Mouse (Mus musculus) forebrain, embryonic 16.5 days (tissue): Measurements from ENCODE around the gene Blvra. TPM values are rescaled to one million over a fixed set of nuclear protein-coding genes. Genes with fewer than 3 reads are reported as not detected.

ENCODE experiments used
- ATAC-seq: fragments of 200-750 bp; cut with Nextera tagmentation; 2 replicates; pipeline ENCODE4 v1.8.0; 2017; ENCODE audit warnings: mild to moderate bottlenecking, moderate library complexity
- H3K27ac ChIP-seq: fragments of 300-500 bp; sonication (generic); 2 replicates; pipeline ENCODE4 v1.5.1; 2014; ENCODE audit warnings: low read length, control low read depth
- H3K27me3 ChIP-seq: fragments of 300-500 bp; sonication (generic); replicated peaks from 2 replicates; pipeline ENCODE4 v1.6.1; 2014; ENCODE audit warnings: low read length; ENCODE audit not compliant: control insufficient read depth, insufficient read depth
- H3K36me3 ChIP-seq: fragments of 300-500 bp; sonication (generic); 2 replicates; pipeline ENCODE4 v1.6.1; 2014; ENCODE audit not compliant: control insufficient read depth, insufficient read depth
- H3K4me1 ChIP-seq: fragments of 300-500 bp; sonication (generic); replicated peaks from 2 replicates; pipeline ENCODE4 v1.6.1; 2014; ENCODE audit warnings: low read length; ENCODE audit not compliant: control insufficient read depth, insufficient read depth
- H3K4me2 ChIP-seq: fragments of 300-500 bp; sonication (generic); 2 replicates; pipeline ENCODE4 v1.6.1; 2014; ENCODE audit warnings: mild to moderate bottlenecking, low read length, control low read depth
- H3K4me3 ChIP-seq: fragments of 300-500 bp; sonication (generic); replicated peaks from 2 replicates; pipeline ENCODE4 v1.5.1; 2014; ENCODE audit warnings: mild to moderate bottlenecking, low read length, control low read depth
- H3K9ac ChIP-seq: fragments of 300-500 bp; sonication (generic); replicated peaks from 2 replicates; pipeline ENCODE4 v1.6.1; 2014; ENCODE audit warnings: low read depth, low read length, control low read depth
- H3K9me3 ChIP-seq: fragments of 300-500 bp; sonication (generic); 2 replicates; pipeline ENCODE4 v1.6.1; 2016; ENCODE audit warnings: low read length; ENCODE audit not compliant: control insufficient read depth
- WGBS: fragments of 180-500 bp; shearing (Covaris S2); extraction: QIAGEN DNeasy Blood & Tissue Kit; methylation state at CpG from one replicate; pipeline ENCODE4 v1.1.7; 2014; 5-methylcytosine and 5-hydroxymethylcytosine counted together
- microRNA-seq: library from miRNA; unstranded; fragments of <30 nt; microRNA quantifications from one replicate; pipeline ENCODE4, GENCODE M21; 2017
- polyA plus RNA-seq: library from polyadenylated mRNA; unstranded; fragments of >200 nt; fragmentation: Nextera tagmentation; extraction: Ambion mirVana; gene quantifications from 2 replicates; pipeline ENCODE4 v1.2.1, GENCODE M21; 2015

Blvra gene
- polyA plus RNA-seq, 1 experiment from 2014 or later, result 31.0 TPM

- peak overlapping the region; percentile 62; the same call in 1 of the 2 replicates for H3K9ac ChIP-seq
- H3K27ac ChIP-seq, result no peak overlapping the region
- no peaks in the 10 kb centered on the region for H3K9me3 ChIP-seq
- WGBS, result 91% methylated on average over 10 of the region's 10 CpGs
- no peaks in the 10 kb centered on the region for H3K36me3 ChIP-seq
- H3K4me1 ChIP-seq, result peaks cover 19% of the 10 kb centered on the region
- peak overlapping the region; percentile 69 for H3K4me2 ChIP-seq
- ATAC-seq, result no peak
- H3K27me3 ChIP-seq, result no peaks in the 10 kb centered on the region
- H3K4me3 ChIP-seq, result no peak overlapping the region
Observed at GRCm38 (mm10) chr2:127142031-127142430, 71.6 kb downstream of the Blvra start.

GRCm38 (mm10) chr2:127142577-127143157, 72.2 kb downstream of the Blvra start:
- H3K4me2 ChIP-seq, result peak overlapping the region; percentile 69
- H3K4me1 ChIP-seq, result peaks cover 18% of the 10 kb centered on the region
- peak overlapping the region; percentile 62 for H3K9ac ChIP-seq
- H3K9me3 ChIP-seq, result no peaks in the 10 kb centered on the region
- ATAC-seq, result peak; percentile 32; the same call in 1 of the 2 replicates
- no peaks in the 10 kb centered on the region for H3K36me3 ChIP-seq
- H3K27me3 ChIP-seq, result no peaks in the 10 kb centered on the region
- 15% methylated on average over 6 of the region's 6 CpGs for WGBS
- H3K27ac ChIP-seq, result no peak overlapping the region
- peak overlapping the region; percentile 55 for H3K4me3 ChIP-seq

GRCm38 (mm10) chr2:127143158-127144063, 72.9 kb downstream of the Blvra start, which contains the start of gene Itpripl1:
TSS of gene Itpripl1 (minus strand) at chr2:127143442.
- H3K36me3 ChIP-seq, result no peaks in the 10 kb centered on the region
- H3K4me3 ChIP-seq, result peak within 1 kb of the TSS; percentile 55
- no peaks in the 10 kb centered on the region for H3K9me3 ChIP-seq
- H3K4me2 ChIP-seq, result peak within 1 kb of the TSS; percentile 69
- H3K4me1 ChIP-seq, result peaks cover 16% of the 10 kb centered on the region
- H3K9ac ChIP-seq, result peak within 1 kb of the TSS; percentile 62
- WGBS, result 3% methylated on average over 31 of the region's 31 CpGs
- H3K27me3 ChIP-seq, result no peaks in the 10 kb centered on the region
- peak; percentile 93 for ATAC-seq
- H3K27ac ChIP-seq, result no peak within 1 kb of the TSS

- Histone ChIP-seq H3K9ac (no peak overlapping the region), H3K4me2 (no peak overlapping the region), H3K9me3 (no peaks in the 10 kb centered on the region), H3K4me1 (peaks cover 16% of the 10 kb centered on the region), H3K4me3 (no peak overlapping the region), H3K36me3 (no peaks in the 10 kb centered on the region), H3K27ac (no peak overlapping the region), H3K27me3 (no peaks in the 10 kb centered on the region)
- WGBS, result 94% methylated on average over 3 of the region's 3 CpGs
- no peak for ATAC-seq
Observed at GRCm38 (mm10) chr2:127145699-127146098, 75.2 kb downstream of the Blvra start.

Small RNA genes lying within 50 kb of the gene (microRNA-seq; reads per million reads assigned to microRNA genes)
- not detected for gene Gm24081

Other genes starting within 250 kb of the Blvra start
- 37.7 and 45.0 TPM in 2 replicates for gene Trpm7, start 194.4 kb upstream of the Blvra start, polyA plus RNA-seq
- 50.4 and 53.9 TPM in 2 replicates for gene Sppl2a, start 137.4 kb upstream of the Blvra start, polyA plus RNA-seq
- 11.2 and 12.0 TPM in 2 replicates for gene Ap4e1, start 61.9 kb upstream of the Blvra start, polyA plus RNA-seq
- gene Ncaph, start 63.3 kb downstream of the Blvra start, polyA plus RNA-seq, result 33.5 and 40.8 TPM in 2 replicates
- 16.5 and 19.1 TPM in 2 replicates for gene Itpripl1, start 72.8 kb downstream of the Blvra start, polyA plus RNA-seq
- gene 1810024B03Rik, start 137.6 kb downstream of the Blvra start, polyA plus RNA-seq, result 0.98 and 1.3 TPM in 2 replicates
- gene Snrnp200, start 137.7 kb downstream of the Blvra start, polyA plus RNA-seq, result 64.0 and 64.6 TPM in 2 replicates
- gene Ciao1, start 177.2 kb downstream of the Blvra start, polyA plus RNA-seq, result 67.0 and 69.3 TPM in 2 replicates
- gene Tmem127, start 177.2 kb downstream of the Blvra start, polyA plus RNA-seq, result 49.0 and 50.1 TPM in 2 replicates
- gene Stard7, start 199.6 kb downstream of the Blvra start, polyA plus RNA-seq, result 98.3 and 106 TPM in 2 replicates